Mouse (Mus musculus) splenic B cell, adult 2 months (primary cell): ENCODE data around the gene Phyhipl.

Experiments
- DNase-seq: peaks from one replicate; pipeline ENCODE4 v3.0.0-alpha.2; 2011; ENCODE audit warnings: low read depth, low spot score
- H3K27me3 ChIP-seq: 2 replicates; pipeline ENCODE4 v1.6.1; 2012; ENCODE audit warnings: mild to moderate bottlenecking, low read length, moderate library complexity, mixed read lengths; ENCODE audit not compliant: control insufficient read depth, poor library complexity, insufficient read depth, severe bottlenecking
- H3K36me3 ChIP-seq: 2 replicates; pipeline ENCODE4 v1.6.1; 2012; ENCODE audit warnings: mild to moderate bottlenecking, low read length, moderate library complexity, mixed read lengths; ENCODE audit not compliant: control insufficient read depth, poor library complexity, insufficient read depth, severe bottlenecking

Phyhipl gene

GRCm38 (mm10) chr10:70651769-70652648 is 3.8 kb downstream of the Phyhipl start:
- H3K27me3 ChIP-seq: no peaks in the 10 kb centered on the region
- DNase-seq: no peak
- H3K36me3 ChIP-seq: no peaks in the 10 kb centered on the region

GRCm38 (mm10) chr10:70648831-70649230 is 6.9 kb downstream of the Phyhipl start:
- no peaks in the 10 kb centered on the region for H3K27me3 ChIP-seq
- no peak for DNase-seq
- no peaks in the 10 kb centered on the region for H3K36me3 ChIP-seq

DNA sequence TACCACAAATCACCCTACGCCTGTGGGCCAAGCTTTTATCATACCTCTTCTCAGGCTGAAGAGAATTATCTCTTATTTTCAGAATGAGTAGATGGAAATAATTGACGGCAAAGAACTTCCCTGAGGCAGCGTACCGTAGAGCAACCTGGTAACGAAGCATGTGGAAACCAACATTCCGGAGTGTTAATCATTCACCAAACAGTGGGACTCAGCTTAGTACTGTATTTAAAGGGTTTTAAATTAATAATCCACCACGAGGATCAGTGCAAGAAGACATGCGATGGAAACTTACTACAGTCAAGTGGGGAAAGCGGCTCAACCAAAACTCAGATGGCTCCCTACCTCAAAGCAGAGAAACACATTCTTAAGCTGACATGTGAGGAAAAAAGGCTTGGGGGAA is 12.6 kb downstream of the Phyhipl start:
- Histone ChIP-seq H3K27me3 (no peaks in the 10 kb centered on the region), H3K36me3 (no peaks in the 10 kb centered on the region)
- DNase-seq: no peak

- no peak for DNase-seq
Observed at GRCm38 (mm10) chr10:70640896-70641596, 14.7 kb downstream of the Phyhipl start.

GRCm38 (mm10) chr10:70640075-70640737 is 15.6 kb downstream of the Phyhipl start:
- Histone ChIP-seq H3K27me3 (no peaks in the 10 kb centered on the region), H3K36me3 (no peaks in the 10 kb centered on the region)
- DNase-seq: no peak

More at GRCm38 (mm10) chr10:70640896-70641596, 14.7 kb downstream of the Phyhipl start:
- no peaks in the 10 kb centered on the region for H3K27me3 ChIP-seq
- no peaks in the 10 kb centered on the region for H3K36me3 ChIP-seq

- H3K27me3 ChIP-seq: no peaks in the 10 kb centered on the region
- DNase-seq: no peak
- H3K36me3 ChIP-seq: no peaks in the 10 kb centered on the region
Observed at GRCm38 (mm10) chr10:70637640-70638328, 18.0 kb downstream of the Phyhipl start.

- H3K36me3 ChIP-seq: no peaks in the 10 kb centered on the region
- DNase-seq: no peak
- no peaks in the 10 kb centered on the region for H3K27me3 ChIP-seq
Observed at GRCm38 (mm10) chr10:70635261-70635660, 20.5 kb downstream of the Phyhipl start.

GRCm38 (mm10) chr10:70631142-70631541 is 24.6 kb downstream of the Phyhipl start:
- H3K36me3 ChIP-seq: no peaks in the 10 kb centered on the region
- no peak for DNase-seq
- H3K27me3 ChIP-seq: no peaks in the 10 kb centered on the region

DNA sequence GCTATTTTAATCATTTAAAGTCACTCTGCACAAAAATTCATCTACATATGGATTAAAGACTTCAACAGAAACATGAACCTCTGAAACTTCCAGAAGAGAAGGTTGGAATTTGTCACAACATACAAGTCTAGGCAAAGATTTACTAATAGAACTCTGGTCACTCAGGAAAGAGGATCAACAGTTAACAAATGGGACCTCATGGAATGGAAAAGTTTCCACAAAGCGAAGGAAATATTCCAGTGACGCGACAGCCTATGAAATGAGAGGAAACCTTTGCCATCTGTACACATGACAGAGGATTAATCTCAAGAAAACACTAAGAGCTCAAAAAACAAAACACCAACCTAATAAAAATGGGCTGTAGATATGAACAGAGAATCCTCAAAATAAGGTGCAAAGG is 32.3 kb downstream of the Phyhipl start:
- DNase-seq: no peak
- no peaks in the 10 kb centered on the region for H3K27me3 ChIP-seq
- no peaks in the 10 kb centered on the region for H3K36me3 ChIP-seq

GRCm38 (mm10) chr10:70616377-70616776 is 39.4 kb downstream of the Phyhipl start:
- DNase-seq: no peak
- no peaks in the 10 kb centered on the region for H3K27me3 ChIP-seq

GRCm38 (mm10) chr10:70611633-70612032 is 44.1 kb downstream of the Phyhipl start:
- H3K36me3 ChIP-seq: no peaks in the 10 kb centered on the region
- H3K27me3 ChIP-seq: no peaks in the 10 kb centered on the region
- no peak for DNase-seq

More at GRCm38 (mm10) chr10:70616377-70616776, 39.4 kb downstream of the Phyhipl start:
- no peaks in the 10 kb centered on the region for H3K36me3 ChIP-seq

DNA sequence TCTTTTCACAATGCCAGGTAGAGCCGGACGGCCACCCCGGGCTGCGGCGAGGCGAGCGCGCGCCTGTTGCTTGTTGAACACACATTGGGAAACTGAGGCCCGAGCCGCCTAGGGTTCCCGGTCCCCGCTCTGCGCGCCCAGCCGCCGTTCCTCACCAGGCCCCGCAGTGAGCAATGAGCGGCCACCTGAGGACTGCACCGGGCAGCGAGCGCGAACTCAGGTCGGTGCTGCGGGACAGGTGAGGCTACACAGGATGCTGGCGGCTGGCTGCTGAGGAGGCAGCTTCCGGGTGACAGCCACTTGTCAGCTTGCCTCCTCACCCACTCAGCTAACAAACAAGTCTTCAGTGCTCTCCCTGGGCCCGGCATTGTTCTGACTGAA is 55.9 kb downstream of the Phyhipl start:
- no peaks in the 10 kb centered on the region for H3K27me3 ChIP-seq
- no peaks in the 10 kb centered on the region for H3K36me3 ChIP-seq
- DNase-seq: no peak

DNA sequence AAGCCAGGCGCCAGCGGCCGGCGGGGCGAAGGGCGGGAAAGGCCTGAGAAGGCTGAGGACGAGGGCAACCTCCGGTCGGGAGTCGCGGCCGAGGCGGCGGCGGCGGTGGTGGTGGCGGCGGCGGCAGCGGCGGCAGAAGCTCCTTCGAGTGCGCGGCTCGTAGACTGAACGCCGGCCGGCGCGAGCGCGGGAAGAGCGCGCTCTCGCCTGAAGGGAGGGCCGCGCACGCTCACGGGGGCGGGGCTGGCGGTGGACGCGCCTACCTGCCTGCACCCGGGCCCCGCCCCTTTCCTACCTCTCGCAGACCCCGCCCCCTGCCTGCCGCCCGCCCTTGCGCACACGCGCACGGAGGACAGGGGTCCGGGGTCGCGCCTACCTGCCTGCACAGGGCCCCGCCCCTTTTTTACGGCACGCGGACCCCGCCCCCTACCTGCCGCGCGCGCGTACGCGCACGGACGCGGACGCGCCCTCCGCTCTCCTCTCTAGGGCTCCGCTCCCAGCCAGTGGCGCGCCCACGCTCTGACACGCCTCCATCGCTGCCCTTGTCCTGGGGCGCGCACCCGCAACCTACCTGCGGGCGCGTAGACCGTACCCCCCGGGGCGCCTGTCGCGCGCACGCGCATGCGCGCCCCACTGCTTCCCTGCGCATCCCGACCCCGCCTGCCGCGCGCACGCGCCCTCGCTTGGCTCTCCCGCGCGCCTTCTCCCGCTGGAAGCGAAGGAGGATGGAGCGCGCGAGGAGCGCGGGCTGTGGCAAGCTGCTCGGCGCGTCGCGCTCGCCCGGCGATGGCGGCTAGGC is 56.4 kb downstream of the Phyhipl start:
- H3K36me3 ChIP-seq: no peaks in the 10 kb centered on the region
- H3K27me3 ChIP-seq: no peaks in the 10 kb centered on the region
- DNase-seq: no peak
